Mouse (Mus musculus) bone marrow macrophage, adult 2 months (primary cell): ENCODE data around the gene Tgfbi. TPM values are rescaled to one million over a fixed set of nuclear protein-coding genes. Genes with fewer than 3 reads are reported as not detected.
A peak's percentile ranks its signal among the peaks of the same experiment; 100 is the strongest.

Source experiments
- H3K27ac ChIP-seq: 2 replicates; pipeline ENCODE4 v1.5.1; 2012; ENCODE audit warnings: low read depth, low read length; ENCODE audit not compliant: insufficient read depth
- H3K4me1 ChIP-seq: 2 replicates; pipeline ENCODE4 v1.6.1; 2012; ENCODE audit warnings: low read length; ENCODE audit not compliant: control insufficient read depth, insufficient read depth
- H3K4me3 ChIP-seq: 2 replicates; pipeline ENCODE4 v1.5.1; 2012; ENCODE audit warnings: mild to moderate bottlenecking, low read length, moderate library complexity; ENCODE audit not compliant: insufficient read depth
- CTCF ChIP-seq: IDR thresholded peaks from 2 replicates; pipeline ENCODE4 v1.5.1; 2012; ENCODE audit warnings: low read depth, mild to moderate bottlenecking, low read length, moderate library complexity
- POLR2A ChIP-seq: IDR thresholded peaks from 2 replicates; pipeline ENCODE4 v1.6.1; 2012; ENCODE audit warnings: mild to moderate bottlenecking, low read depth, low read length, borderline replicate concordance
- polyA plus RNA-seq: library from polyadenylated mRNA; stranded (reverse); fragments of >200 nt; gene quantifications from 2 replicates; pipeline ENCODE4 v1.2.4, GENCODE M21; 2012; ENCODE audit not compliant: missing spikeins, insufficient read depth, insufficient read length

Tgfbi gene
- polyA plus RNA-seq, 1 experiment, result 398 TPM

- TF ChIP-seq POLR2A (no peak), CTCF (no peak)
- Histone ChIP-seq H3K27ac (no peak overlapping the region), H3K4me3 (no peak overlapping the region), H3K4me1 (peaks cover 13% of the 10 kb centered on the region)
Measured at GRCm38 (mm10) chr13:56652381-56652780, 43.1 kb downstream of the Tgfbi start.

- H3K4me3 ChIP-seq, result no peak overlapping the region
- H3K27ac ChIP-seq, result no peak overlapping the region
- H3K4me1 ChIP-seq, result peaks cover 7% of the 10 kb centered on the region
- no peak for TF ChIP-seq CTCF
- no peak for TF ChIP-seq POLR2A
Measured at GRCm38 (mm10) chr13:56654176-56654575, 44.9 kb downstream of the Tgfbi start.

GRCm38 (mm10) chr13:56657946-56658512 lies 48.7 kb downstream of the Tgfbi start:
- Histone ChIP-seq H3K4me3 (no peak overlapping the region), H3K4me1 (peaks cover 7% of the 10 kb centered on the region), H3K27ac (no peak overlapping the region)
- TF ChIP-seq POLR2A (no peak), CTCF (peak; percentile 89)

GRCm38 (mm10) chr13:56658931-56659330 lies 49.6 kb downstream of the Tgfbi start:
- Histone ChIP-seq H3K27ac (no peak overlapping the region), H3K4me3 (no peak overlapping the region), H3K4me1 (peaks cover 7% of the 10 kb centered on the region)
- TF ChIP-seq CTCF (no peak), POLR2A (no peak)

GRCm38 (mm10) chr13:56661914-56662621 lies 52.7 kb downstream of the Tgfbi start:
- Histone ChIP-seq H3K4me3 (no peak overlapping the region), H3K27ac (no peak overlapping the region), H3K4me1 (no peaks in the 10 kb centered on the region)
- no peak for TF ChIP-seq POLR2A
- no peak for TF ChIP-seq CTCF

GRCm38 (mm10) chr13:56664256-56665170 lies 55.2 kb downstream of the Tgfbi start:
- Histone ChIP-seq H3K4me3 (no peak overlapping the region), H3K27ac (no peak overlapping the region), H3K4me1 (no peaks in the 10 kb centered on the region)
- TF ChIP-seq CTCF (no peak), POLR2A (no peak)

- no peak overlapping the region for H3K27ac ChIP-seq
- H3K4me3 ChIP-seq, result no peak overlapping the region
- no peaks in the 10 kb centered on the region for H3K4me1 ChIP-seq
- no peak for TF ChIP-seq CTCF
- TF ChIP-seq POLR2A, result no peak
Measured at GRCm38 (mm10) chr13:56671206-56671605, 61.9 kb downstream of the Tgfbi start.

GRCm38 (mm10) chr13:56677731-56678130 lies 68.4 kb downstream of the Tgfbi start:
- TF ChIP-seq CTCF (no peak), POLR2A (no peak)
- H3K4me1 ChIP-seq, result no peaks in the 10 kb centered on the region
- no peak overlapping the region for H3K27ac ChIP-seq

GRCm38 (mm10) chr13:56678188-56678787 lies 69.0 kb downstream of the Tgfbi start:
- no peak for TF ChIP-seq POLR2A
- no peak for TF ChIP-seq CTCF
- Histone ChIP-seq H3K27ac (no peak overlapping the region), H3K4me1 (no peaks in the 10 kb centered on the region), H3K4me3 (no peak overlapping the region)

More at GRCm38 (mm10) chr13:56677731-56678130, 68.4 kb downstream of the Tgfbi start:
- no peak overlapping the region for H3K4me3 ChIP-seq
